Mouse (Mus musculus) midbrain, embryonic 11.5 days (tissue): ENCODE results near the gene Kif18b. TPM values are rescaled to one million over a fixed set of nuclear protein-coding genes. Genes with fewer than 3 reads are reported as not detected.

Experiments
- ATAC-seq: fragments of 200-750 bp; cut with Nextera tagmentation; 2 replicates; pipeline ENCODE4 v1.8.0; 2017; ENCODE audit warnings: moderate TSS enrichment, moderate library complexity; ENCODE audit not compliant: low FRiP score
- DNase-seq: peaks from one replicate; pipeline ENCODE4 v3.0.0; 2015; ENCODE audit warnings: low spot score; ENCODE audit errors: missing footprints
- H3K27ac ChIP-seq: fragments of 300-500 bp; sonication (generic); 2 replicates; pipeline ENCODE4 v1.5.1; 2014; ENCODE audit warnings: low read depth, low read length
- H3K27me3 ChIP-seq: fragments of 300-500 bp; sonication (generic); 2 replicates; pipeline ENCODE4 v1.6.1; 2014; ENCODE audit warnings: mild to moderate bottlenecking, low read length, moderate library complexity, mixed read lengths; ENCODE audit not compliant: control insufficient read depth, insufficient read depth
- H3K36me3 ChIP-seq: fragments of 300-500 bp; sonication (generic); 2 replicates; pipeline ENCODE4 v1.6.1; 2014; ENCODE audit warnings: mild to moderate bottlenecking, low read length, moderate library complexity, mixed read lengths; ENCODE audit not compliant: control insufficient read depth, insufficient read depth
- H3K4me1 ChIP-seq: fragments of 300-500 bp; sonication (generic); 2 replicates; pipeline ENCODE4 v1.6.1; 2014; ENCODE audit warnings: low read length; ENCODE audit not compliant: control insufficient read depth, insufficient read depth
- H3K4me2 ChIP-seq: fragments of 300-500 bp; sonication (generic); 2 replicates; pipeline ENCODE4 v1.6.1; 2014; ENCODE audit warnings: mild to moderate bottlenecking, moderate library complexity
- H3K4me3 ChIP-seq: fragments of 300-500 bp; sonication (generic); 2 replicates; pipeline ENCODE4 v1.5.1; 2014; ENCODE audit warnings: low read depth, low read length
- H3K9ac ChIP-seq: fragments of 300-500 bp; sonication (generic); 2 replicates; pipeline ENCODE4 v1.6.1; 2014; ENCODE audit warnings: low read length
- H3K9me3 ChIP-seq: fragments of 300-500 bp; sonication (generic); 2 replicates; pipeline ENCODE4 v1.6.1; 2016; ENCODE audit warnings: low read length; ENCODE audit not compliant: control insufficient read depth
- WGBS: fragments of 180-500 bp; shearing (Covaris S2); extraction: QIAGEN DNeasy Blood & Tissue Kit; methylation state at CpG from one replicate; pipeline ENCODE4 v1.1.7; 2014; 5-methylcytosine and 5-hydroxymethylcytosine counted together
- polyA plus RNA-seq: library from polyadenylated mRNA; unstranded; fragments of >200 nt; fragmentation: Nextera tagmentation; extraction: Ambion mirVana; gene quantifications from 2 replicates; pipeline ENCODE4 v1.2.1, GENCODE M21; 2014

Gene Kif18b
- polyA plus RNA-seq, 1 experiment from 2014 or later = 6.9 TPM

GRCm38 (mm10) chr11:102880585-102881313 is 44.2 kb downstream of the Kif18b start, which contains the start of the genes Eftud2 and Ccdc103:
TSS of gene Eftud2 (minus strand) at chr11:102880985.
TSS of gene Ccdc103 (plus strand) at chr11:102881204.
- H3K4me1 ChIP-seq = peaks cover 16% of the 10 kb centered on the region
- WGBS = under 1% methylated on average over 62 of the region's 62 CpGs
- H3K4me2 ChIP-seq = peak within 1 kb of the TSS; percentile 63

GRCm38 (mm10) chr11:102879558-102879957 is 45.4 kb downstream of the Kif18b start:
- no peaks in the 10 kb centered on the region for H3K27me3 ChIP-seq
- H3K36me3 ChIP-seq = peaks cover 9% of the 10 kb centered on the region
- ATAC-seq = no peak
- H3K9ac ChIP-seq = no peak overlapping the region
- H3K4me2 ChIP-seq = peak overlapping the region; percentile 63
- no peak overlapping the region for H3K27ac ChIP-seq
- peak; percentile 62 for DNase-seq
- H3K9me3 ChIP-seq = no peaks in the 10 kb centered on the region
- peak overlapping the region; percentile 75; the same call in 1 of the 2 replicates for H3K4me3 ChIP-seq
- 64% methylated on average over 2 of the region's 2 CpGs for WGBS
- H3K4me1 ChIP-seq = peaks cover 16% of the 10 kb centered on the region

More at GRCm38 (mm10) chr11:102880585-102881313, 44.2 kb downstream of the Kif18b start, which contains the start of the genes Eftud2 and Ccdc103:
- no peaks in the 10 kb centered on the region for H3K27me3 ChIP-seq
- ATAC-seq = peak; percentile 93
- H3K27ac ChIP-seq = peak within 1 kb of the TSS; percentile 41
- H3K9me3 ChIP-seq = no peaks in the 10 kb centered on the region
- peak; percentile 100 for DNase-seq
- peak within 1 kb of the TSS; percentile 83 for H3K9ac ChIP-seq
- H3K4me3 ChIP-seq = peak within 1 kb of the TSS; percentile 75
- peaks cover 7% of the 10 kb centered on the region for H3K36me3 ChIP-seq

- Histone ChIP-seq H3K27ac (no peak overlapping the region), H3K4me2 (no peak overlapping the region), H3K4me3 (no peak overlapping the region), H3K27me3 (no peaks in the 10 kb centered on the region), H3K4me1 (peaks cover 7% of the 10 kb centered on the region), H3K9me3 (no peaks in the 10 kb centered on the region), H3K9ac (no peak overlapping the region), H3K36me3 (peaks cover 19% of the 10 kb centered on the region)
- ATAC-seq = no peak
- no peak for DNase-seq
- WGBS = 93% methylated on average over 7 of the region's 7 CpGs
These were observed 50.1 kb downstream of the Kif18b start for GRCm38 (mm10) chr11:102874801-102875334.

- H3K4me1 ChIP-seq = no peaks in the 10 kb centered on the region
- DNase-seq (peak; percentile 95), ATAC-seq (no peak)
- no peak overlapping the region for H3K4me2 ChIP-seq
- no peak overlapping the region for H3K9ac ChIP-seq
- no peaks in the 10 kb centered on the region for H3K27me3 ChIP-seq
- WGBS = 43% methylated on average over 4 of the region's 4 CpGs
- no peak overlapping the region for H3K4me3 ChIP-seq
- peaks cover 25% of the 10 kb centered on the region for H3K36me3 ChIP-seq
- no peaks in the 10 kb centered on the region for H3K9me3 ChIP-seq
- no peak overlapping the region for H3K27ac ChIP-seq
These were observed 60.7 kb downstream of the Kif18b start for GRCm38 (mm10) chr11:102864272-102864671.

- 91% methylated on average over 8 of the region's 8 CpGs for WGBS
- Histone ChIP-seq H3K27me3 (no peaks in the 10 kb centered on the region), H3K4me3 (no peak overlapping the region), H3K9ac (no peak overlapping the region), H3K27ac (no peak overlapping the region), H3K9me3 (no peaks in the 10 kb centered on the region), H3K4me1 (no peaks in the 10 kb centered on the region), H3K36me3 (peaks cover 20% of the 10 kb centered on the region), H3K4me2 (no peak overlapping the region)
- ATAC-seq (no peak), DNase-seq (no peak)
These were observed 65.0 kb downstream of the Kif18b start for GRCm38 (mm10) chr11:102859933-102860332.

GRCm38 (mm10) chr11:102858951-102859350 is 66.0 kb downstream of the Kif18b start:
- H3K4me3 ChIP-seq = no peak overlapping the region
- H3K36me3 ChIP-seq = peaks cover 28% of the 10 kb centered on the region
- no peaks in the 10 kb centered on the region for H3K27me3 ChIP-seq
- DNase-seq (no peak), ATAC-seq (no peak)
- WGBS = 88% methylated on average over 11 of the region's 11 CpGs
- H3K4me1 ChIP-seq = no peaks in the 10 kb centered on the region
- no peak overlapping the region for H3K27ac ChIP-seq
- H3K9me3 ChIP-seq = no peaks in the 10 kb centered on the region
- no peak overlapping the region for H3K9ac ChIP-seq
- no peak overlapping the region for H3K4me2 ChIP-seq

GRCm38 (mm10) chr11:102855941-102856340 is 69.0 kb downstream of the Kif18b start:
- no peak overlapping the region for H3K4me3 ChIP-seq
- H3K27me3 ChIP-seq = no peaks in the 10 kb centered on the region
- H3K4me1 ChIP-seq = no peaks in the 10 kb centered on the region
- no peaks in the 10 kb centered on the region for H3K9me3 ChIP-seq
- H3K4me2 ChIP-seq = no peak overlapping the region
- H3K36me3 ChIP-seq = peaks cover 38% of the 10 kb centered on the region
- no peak overlapping the region for H3K9ac ChIP-seq
- 82% methylated on average over 6 of the region's 6 CpGs for WGBS
- no peak for DNase-seq
- no peak for ATAC-seq
- H3K27ac ChIP-seq = no peak overlapping the region

Other genes starting within 250 kb of the Kif18b start
- 62.1 and 67.1 TPM in 2 replicates for gene Ccdc43, start 227.3 kb downstream of the Kif18b start, polyA plus RNA-seq
- gene Adam11, start 163.7 kb downstream of the Kif18b start, polyA plus RNA-seq = 13.6 and 13.8 TPM in 2 replicates
- gene Gjc1, start 105.4 kb downstream of the Kif18b start, polyA plus RNA-seq = 85.5 and 87.8 TPM in 2 replicates
- not detected in 2 replicates for gene Higd1b, start 89.3 kb downstream of the Kif18b start, polyA plus RNA-seq
- gene Eftud2, start 44.1 kb downstream of the Kif18b start, polyA plus RNA-seq = 240 and 252 TPM in 2 replicates
- gene Ccdc103, start 43.9 kb downstream of the Kif18b start, polyA plus RNA-seq = 1.6 and 1.9 TPM in 2 replicates
- gene Fam187a, start 40.0 kb downstream of the Kif18b start, polyA plus RNA-seq = 0.10 and 0.11 TPM in 2 replicates
- 0.11 TPM in 1 of 2 replicates, not detected in the other for gene Gfap, start 24.2 kb downstream of the Kif18b start, polyA plus RNA-seq
- 15.1 and 17.4 TPM in 2 replicates for gene C1ql1, start 21.6 kb upstream of the Kif18b start, polyA plus RNA-seq
- gene Nmt1, start 103.1 kb upstream of the Kif18b start, polyA plus RNA-seq = 45.6 and 51.3 TPM in 2 replicates
- gene Dcakd, start 103.2 kb upstream of the Kif18b start, polyA plus RNA-seq = 238 and 259 TPM in 2 replicates
- 0.63 and 0.86 TPM in 2 replicates for gene Plcd3, start 176.5 kb upstream of the Kif18b start, polyA plus RNA-seq
- 8.2 and 10.5 TPM in 2 replicates for gene Acbd4, start 176.6 kb upstream of the Kif18b start, polyA plus RNA-seq
- gene Hexim1, start 191.1 kb upstream of the Kif18b start, polyA plus RNA-seq = 4.6 and 5.2 TPM in 2 replicates
- gene Hexim2, start 207.3 kb upstream of the Kif18b start, polyA plus RNA-seq = 5.0 and 6.3 TPM in 2 replicates
- 0.65 and 0.87 TPM in 2 replicates for gene Fmnl1, start 246.0 kb upstream of the Kif18b start, polyA plus RNA-seq